Mouse (Mus musculus) C2C12 (cell line): ENCODE measurements around the gene Rccd1. TPM values are rescaled to one million over a fixed set of nuclear protein-coding genes. Genes with fewer than 3 reads are reported as not detected.

ENCODE experiments used
- H3K27me3 ChIP-seq: one replicate; pipeline ENCODE4 v1.6.1; 2011; ENCODE audit not compliant: control insufficient read depth, insufficient read depth, insufficient read length
- H3K36me3 ChIP-seq: one replicate; pipeline ENCODE4 v1.6.1; 2011; ENCODE audit not compliant: control insufficient read depth, insufficient read depth
- H3K4me3 ChIP-seq: one replicate; pipeline ENCODE4 v1.5.1; 2011; ENCODE audit warnings: mild to moderate bottlenecking, control low read depth; ENCODE audit not compliant: poor library complexity, insufficient read depth, severe bottlenecking
- H3K79me2 ChIP-seq: one replicate; pipeline ENCODE4 v1.6.1; 2011; ENCODE audit not compliant: control insufficient read depth, insufficient read depth
- H3K79me3 ChIP-seq: one replicate; pipeline ENCODE4 v1.6.1; 2011; ENCODE audit warnings: low read depth, control low read depth
- H3ac ChIP-seq: one replicate; pipeline ENCODE3; 2011; ENCODE audit warnings: low read depth; ENCODE audit not compliant: control insufficient read depth, insufficient read length
- CEBPB ChIP-seq: IDR thresholded peaks from one replicate; pipeline ENCODE4 v1.6.1; 2011; ENCODE audit warnings: low read depth, mild to moderate bottlenecking, control low read depth, moderate library complexity
- CTCF ChIP-seq: IDR thresholded peaks from one replicate; pipeline ENCODE4 v1.5.1; 2011; ENCODE audit not compliant: control insufficient read depth, insufficient read depth, insufficient read length
- FOSL1 ChIP-seq: IDR thresholded peaks from one replicate; pipeline ENCODE4 v1.8.0; 2011; ENCODE audit warnings: mild to moderate bottlenecking, low read length; ENCODE audit not compliant: poor library complexity, insufficient read depth, severe bottlenecking
- MAX ChIP-seq: IDR thresholded peaks from one replicate; pipeline ENCODE4 v1.6.1; 2011; ENCODE audit warnings: mild to moderate bottlenecking, control low read depth
- MYOD1 ChIP-seq: IDR thresholded peaks from one replicate; pipeline ENCODE4 v1.6.1; 2011; ENCODE audit warnings: low read depth; ENCODE audit not compliant: control insufficient read depth, insufficient read length
- MYOG ChIP-seq: IDR thresholded peaks from one replicate; pipeline ENCODE4 v1.6.1; 2011; ENCODE audit not compliant: control insufficient read depth, insufficient read length; ENCODE audit errors: extremely low read depth
- USF1 ChIP-seq: IDR thresholded peaks from one replicate; pipeline ENCODE4 v1.6.1; 2011; ENCODE audit warnings: low read depth, mild to moderate bottlenecking, control low read depth, moderate library complexity
- polyA plus RNA-seq: library from polyadenylated mRNA; unstranded; fragments of >200 nt; fragmentation: generic; extraction: Trizol; gene quantifications from one replicate; pipeline ENCODE4 v1.2.1, GENCODE M21; 2012; ENCODE audit warnings: missing spikeins

Rccd1 gene
- polyA plus RNA-seq, 1 experiment = 7.0 TPM

DNA sequence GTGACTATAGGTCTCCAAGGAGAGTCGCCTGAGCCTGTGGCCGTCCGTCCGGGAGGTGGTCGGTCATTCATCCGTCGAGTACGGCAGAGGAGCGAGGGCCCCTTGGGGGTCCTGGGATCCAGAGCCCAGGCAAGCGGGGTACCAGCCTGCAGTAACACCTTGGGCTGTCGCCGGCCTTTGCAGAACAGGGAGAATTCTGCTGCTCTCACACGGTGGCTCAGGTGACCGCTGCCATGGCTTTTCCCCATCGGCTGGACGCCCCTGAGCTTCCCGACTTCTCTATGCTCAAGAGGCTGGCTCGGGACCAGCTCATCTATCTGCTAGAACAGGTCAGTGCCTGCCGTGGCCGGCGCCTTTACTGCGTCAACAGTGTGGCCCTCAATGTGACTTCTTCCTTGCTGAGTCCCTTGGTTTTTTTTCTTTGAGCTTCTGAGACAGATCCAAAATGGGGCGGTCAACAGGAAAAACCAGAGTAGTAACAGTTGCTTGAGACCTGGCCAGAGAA, 54.5 kb downstream of the Rccd1 start:
- Histone ChIP-seq H3K4me3 (peak overlapping the region; percentile 71), H3ac (peak overlapping the region; percentile 52), H3K36me3 (peaks cover 22% of the 10 kb centered on the region), H3K79me3 (peaks cover 8% of the 10 kb centered on the region), H3K79me2 (peaks cover 15% of the 10 kb centered on the region), H3K27me3 (no peaks in the 10 kb centered on the region)
- TF ChIP-seq FOSL1 = no peak

DNA sequence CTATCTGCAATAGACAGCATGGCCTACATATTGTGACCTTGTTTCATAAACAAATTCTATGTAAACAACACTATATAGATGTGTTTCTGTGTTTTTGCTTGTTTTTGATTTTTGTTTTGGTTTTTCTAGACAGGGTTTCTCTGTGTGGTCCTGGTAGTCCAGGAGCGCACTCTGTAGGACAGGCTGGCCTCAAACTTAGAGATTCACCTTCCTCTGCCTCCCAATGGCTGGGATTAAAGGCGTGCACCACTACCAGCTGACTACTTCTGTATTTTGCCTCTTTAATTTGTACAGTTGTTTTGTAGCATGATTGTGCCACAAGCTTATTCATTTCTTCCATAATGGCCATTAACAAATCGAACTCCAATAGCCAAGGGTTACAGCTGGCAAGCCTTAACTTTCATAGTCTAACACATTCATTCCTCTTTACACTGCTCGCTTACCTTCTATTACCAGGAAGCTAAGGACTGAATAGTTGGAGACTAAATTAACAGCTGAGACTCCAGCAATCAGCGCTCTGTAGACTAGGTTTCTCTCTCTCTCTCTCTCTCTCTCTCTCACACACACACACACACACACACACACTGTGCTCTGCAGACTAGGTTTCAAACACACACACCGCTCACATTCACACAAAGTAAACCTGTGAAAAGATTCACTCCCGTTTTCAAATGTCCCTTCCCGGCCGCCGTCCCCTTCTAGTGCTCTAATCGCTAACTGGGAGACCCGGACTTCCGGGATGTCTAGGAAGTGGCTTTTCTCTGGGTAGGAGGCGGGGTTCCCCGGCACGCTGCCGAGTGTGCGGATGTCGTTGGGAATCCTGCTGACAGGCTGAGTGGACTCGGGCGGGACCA, 55.1 kb downstream of the Rccd1 start, which contains the start of gene Vps33b:
Gene Vps33b (plus strand): TSS at position 753 of the 854 bp plus-strand sequence.
- peak within 1 kb of the TSS; percentile 71 for H3K4me3 ChIP-seq
- TF ChIP-seq CEBPB (no peak), MYOD1 (no peak), USF1 (no peak), MAX (peak; percentile 73), FOSL1 (no peak)
- peaks cover 24% of the 10 kb centered on the region for H3K36me3 ChIP-seq
- peak within 1 kb of the TSS; percentile 54 for H3ac ChIP-seq
- no peaks in the 10 kb centered on the region for H3K27me3 ChIP-seq
- peaks cover 8% of the 10 kb centered on the region for H3K79me3 ChIP-seq
- H3K79me2 ChIP-seq = peaks cover 19% of the 10 kb centered on the region

DNA sequence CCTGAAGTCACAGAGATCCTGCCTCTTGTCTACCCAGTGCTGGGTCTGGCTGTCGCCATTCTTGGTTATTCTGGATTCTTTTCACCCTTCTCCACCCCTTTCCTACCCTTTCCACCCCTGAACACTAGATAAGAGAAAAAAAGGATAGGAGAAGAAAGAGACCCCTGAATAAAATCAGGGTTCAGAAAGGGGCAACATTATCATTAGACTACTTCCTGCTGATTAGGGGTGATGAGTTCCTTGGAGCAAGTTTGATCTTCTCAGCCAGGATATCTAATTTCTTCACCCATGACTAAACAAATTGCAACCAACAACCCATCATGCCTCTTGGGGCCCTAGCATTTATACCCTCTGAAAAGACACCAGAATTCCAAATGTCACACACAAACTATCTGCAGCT, 56.5 kb downstream of the Rccd1 start:
- Histone ChIP-seq H3K79me2 (peaks cover 32% of the 10 kb centered on the region), H3ac (no peak overlapping the region), H3K4me3 (no peak overlapping the region), H3K36me3 (peaks cover 27% of the 10 kb centered on the region), H3K79me3 (peaks cover 12% of the 10 kb centered on the region), H3K27me3 (no peaks in the 10 kb centered on the region)
- TF ChIP-seq CEBPB = no peak
- TF ChIP-seq MYOG = no peak
- TF ChIP-seq MAX = no peak
- TF ChIP-seq USF1 = no peak
- TF ChIP-seq FOSL1 = no peak
- no peak for TF ChIP-seq CTCF
- TF ChIP-seq MYOD1 = no peak

- Histone ChIP-seq H3K36me3 (peaks cover 27% of the 10 kb centered on the region), H3K79me2 (peaks cover 36% of the 10 kb centered on the region), H3K4me3 (no peak overlapping the region), H3K79me3 (peaks cover 16% of the 10 kb centered on the region), H3ac (no peak overlapping the region), H3K27me3 (no peaks in the 10 kb centered on the region)
- TF ChIP-seq USF1 = no peak
- no peak for TF ChIP-seq MYOD1
- no peak for TF ChIP-seq MYOG
- TF ChIP-seq MAX = no peak
- no peak for TF ChIP-seq CTCF
- no peak for TF ChIP-seq FOSL1
- no peak for TF ChIP-seq CEBPB
Measured at GRCm38 (mm10) chr7:80264606-80265005, 59.6 kb downstream of the Rccd1 start.

GRCm38 (mm10) chr7:80261372-80261990, 62.8 kb downstream of the Rccd1 start:
- H3ac ChIP-seq = peak overlapping the region; percentile 92

More at GRCm38 (mm10) chr7:80261372-80261990, 62.8 kb downstream of the Rccd1 start:
- Histone ChIP-seq H3K36me3 (peaks cover 22% of the 10 kb centered on the region), H3K79me3 (peaks cover 16% of the 10 kb centered on the region), H3K4me3 (peak overlapping the region; percentile 69), H3K79me2 (peaks cover 34% of the 10 kb centered on the region), H3K27me3 (no peaks in the 10 kb centered on the region)
- TF ChIP-seq MAX (no peak), FOSL1 (no peak), USF1 (no peak), MYOG (no peak), CEBPB (no peak), CTCF (no peak), MYOD1 (no peak)
